Mouse (Mus musculus) ovary, postnatal 14 days (tissue): ENCODE results near the gene 1700001F09Rik.
"Not testable (repeated sequence)": the region's sequence is repeated elsewhere in the genome, so short reads cannot be mapped to it uniquely, and the experiment has no call there.

Experiments used
- DNase-seq: peaks from one replicate; pipeline ENCODE4 v3.0.0; 2022; ENCODE audit warnings: low spot score

The 1700001F09Rik gene

GRCm38 (mm10) chr14:43347711-43348110 is at the start of gene 1700001F09Rik:
Gene 1700001F09Rik, minus strand, starts transcription at chr14:43347811.
- not testable (repeated sequence) for DNase-seq

- DNase-seq: not testable (repeated sequence)
These were observed 14.1 kb upstream of the 1700001F09Rik start for GRCm38 (mm10) chr14:43361713-43362112.

- DNase-seq: not testable (repeated sequence)
These were observed 11.6 kb upstream of the 1700001F09Rik start for GRCm38 (mm10) chr14:43359246-43359645.

GRCm38 (mm10) chr14:43357496-43357895 is 9.9 kb upstream of the 1700001F09Rik start:
- not testable (repeated sequence) for DNase-seq

- DNase-seq: not testable (repeated sequence)
These were observed 5.3 kb upstream of the 1700001F09Rik start for GRCm38 (mm10) chr14:43352944-43353343.

- not testable (repeated sequence) for DNase-seq
These were observed 10.0 kb downstream of the 1700001F09Rik start for GRCm38 (mm10) chr14:43337646-43338045.

- not testable (repeated sequence) for DNase-seq
These were observed 16.2 kb downstream of the 1700001F09Rik start for GRCm38 (mm10) chr14:43331362-43331880.

- not testable (repeated sequence) for DNase-seq
These were observed 19.0 kb downstream of the 1700001F09Rik start for GRCm38 (mm10) chr14:43328603-43329002.

- DNase-seq: not testable (repeated sequence)
These were observed 28.1 kb downstream of the 1700001F09Rik start for GRCm38 (mm10) chr14:43319516-43319915.

- DNase-seq: not testable (repeated sequence)
These were observed 54.1 kb downstream of the 1700001F09Rik start, which contains the start of gene Gm8127 for GRCm38 (mm10) chr14:43293503-43293902. Gene Gm8127, minus strand, starts transcription at chr14:43293832.
